Mouse (Mus musculus) forebrain, embryonic 11.5 days (tissue): Measurements from ENCODE around the gene Hydin. TPM values are rescaled to one million over a fixed set of nuclear protein-coding genes. Genes with fewer than 3 reads are reported as not detected.
"Not testable (repeated sequence)": the region's sequence is repeated elsewhere in the genome, so short reads cannot be mapped to it uniquely, and the experiment has no call there.

Experiments used
- ATAC-seq: fragments of 200-750 bp; cut with Nextera tagmentation; replicated peaks from 2 replicates; pipeline ENCODE4 v1.8.0; 2017; ENCODE audit warnings: moderate TSS enrichment; ENCODE audit not compliant: low FRiP score
- DNase-seq: peaks from one replicate; pipeline ENCODE4 v3.0.0-alpha.2; 2017; ENCODE audit warnings: low spot score
- H3K27ac ChIP-seq: fragments of 300-500 bp; sonication (generic); 2 replicates; pipeline ENCODE4 v1.5.1; 2014; ENCODE audit warnings: low read depth, low read length
- H3K27me3 ChIP-seq: fragments of 300-500 bp; sonication (generic); 2 replicates; pipeline ENCODE4 v1.6.1; 2014; ENCODE audit warnings: mild to moderate bottlenecking, low read length, mixed read lengths; ENCODE audit not compliant: control insufficient read depth, insufficient read depth
- H3K36me3 ChIP-seq: fragments of 300-500 bp; sonication (generic); 2 replicates; pipeline ENCODE4 v1.6.1; 2014; ENCODE audit warnings: mild to moderate bottlenecking, low read length, moderate library complexity, mixed read lengths; ENCODE audit not compliant: control insufficient read depth, insufficient read depth
- H3K4me1 ChIP-seq: fragments of 300-500 bp; sonication (generic); replicated peaks from 2 replicates; pipeline ENCODE4 v1.6.1; 2014; ENCODE audit warnings: low read length, mixed read lengths; ENCODE audit not compliant: control insufficient read depth, insufficient read depth
- H3K4me2 ChIP-seq: fragments of 300-500 bp; sonication (generic); 2 replicates; pipeline ENCODE4 v1.6.1; 2014; ENCODE audit warnings: low read depth, mild to moderate bottlenecking, low read length, moderate library complexity, mixed read lengths; ENCODE audit not compliant: severe bottlenecking
- H3K4me3 ChIP-seq: fragments of 300-500 bp; sonication (generic); 2 replicates; pipeline ENCODE4 v1.5.1; 2014; ENCODE audit warnings: low read depth, low read length
- H3K9ac ChIP-seq: fragments of 300-500 bp; sonication (generic); 2 replicates; pipeline ENCODE4 v1.6.1; 2014; ENCODE audit warnings: low read length
- H3K9me3 ChIP-seq: fragments of 300-500 bp; sonication (generic); 2 replicates; pipeline ENCODE4 v1.6.1; 2016; ENCODE audit warnings: low read length, mixed read lengths; ENCODE audit not compliant: control insufficient read depth
- WGBS: fragments of 180-500 bp; shearing (Covaris S2); extraction: QIAGEN DNeasy Blood & Tissue Kit; methylation state at CpG from one replicate; pipeline ENCODE4 v1.1.7; 2014; 5-methylcytosine and 5-hydroxymethylcytosine counted together
- polyA plus RNA-seq: library from polyadenylated mRNA; unstranded; fragments of >200 nt; fragmentation: Nextera tagmentation; extraction: Ambion mirVana; gene quantifications from 2 replicates; pipeline ENCODE4 v1.2.1, GENCODE M21; 2014

The Hydin gene
- polyA plus RNA-seq, 1 experiment from 2014 or later = 0.15 TPM

GRCm38 (mm10) chr8:110315826-110316225 lies 49.0 kb downstream of the Hydin start:
- H3K27me3 ChIP-seq = no peaks in the 10 kb centered on the region
- DNase-seq (no peak), ATAC-seq (no peak)
- H3K4me2 ChIP-seq = no peak overlapping the region
- H3K4me3 ChIP-seq = no peak overlapping the region
- WGBS = 74% methylated on average over 7 of the region's 7 CpGs
- H3K4me1 ChIP-seq = no peaks in the 10 kb centered on the region; the same call in 1 of the 2 replicates
- no peaks in the 10 kb centered on the region for H3K9me3 ChIP-seq
- no peak overlapping the region for H3K27ac ChIP-seq
- no peaks in the 10 kb centered on the region for H3K36me3 ChIP-seq
- H3K9ac ChIP-seq = no peak overlapping the region

- 79% methylated on average over 4 of the region's 4 CpGs for WGBS
Measured at GRCm38 (mm10) chr8:110319586-110319985, 52.8 kb downstream of the Hydin start.

GRCm38 (mm10) chr8:110321446-110321845 lies 54.7 kb downstream of the Hydin start:
- Histone ChIP-seq H3K4me2 (no peak overlapping the region), H3K36me3 (no peaks in the 10 kb centered on the region), H3K27ac (no peak overlapping the region), H3K9me3 (no peaks in the 10 kb centered on the region), H3K27me3 (no peaks in the 10 kb centered on the region), H3K4me1 (no peaks in the 10 kb centered on the region; the same call in 1 of the 2 replicates), H3K9ac (no peak overlapping the region), H3K4me3 (no peak overlapping the region)
- no peak for ATAC-seq
- DNase-seq = no peak
- WGBS = 85% methylated on average over 2 of the region's 2 CpGs

More at GRCm38 (mm10) chr8:110319586-110319985, 52.8 kb downstream of the Hydin start:
- DNase-seq = no peak
- Histone ChIP-seq H3K4me1 (no peaks in the 10 kb centered on the region; the same call in 1 of the 2 replicates), H3K9me3 (no peaks in the 10 kb centered on the region), H3K27ac (no peak overlapping the region), H3K36me3 (no peaks in the 10 kb centered on the region), H3K9ac (no peak overlapping the region), H3K4me2 (no peak overlapping the region), H3K4me3 (no peak overlapping the region), H3K27me3 (no peaks in the 10 kb centered on the region)
- ATAC-seq = no peak

GRCm38 (mm10) chr8:110323981-110324574 lies 57.3 kb downstream of the Hydin start:
- DNase-seq = no peak
- no peak overlapping the region for H3K27ac ChIP-seq
- WGBS = 87% methylated on average over 10 of the region's 10 CpGs

GRCm38 (mm10) chr8:110327120-110327519 lies 60.3 kb downstream of the Hydin start:
- H3K27ac ChIP-seq, H3K4me1 ChIP-seq, H3K4me2 ChIP-seq, H3K4me3 ChIP-seq, H3K36me3 ChIP-seq, H3K9ac ChIP-seq, DNase-seq, H3K27me3 ChIP-seq, ATAC-seq, H3K9me3 ChIP-seq: not testable (repeated sequence)

More at GRCm38 (mm10) chr8:110323981-110324574, 57.3 kb downstream of the Hydin start:
- no peak for ATAC-seq
- Histone ChIP-seq H3K4me1 (no peaks in the 10 kb centered on the region), H3K4me3 (no peak overlapping the region), H3K4me2 (no peak overlapping the region), H3K36me3 (no peaks in the 10 kb centered on the region), H3K9ac (no peak overlapping the region), H3K27me3 (no peaks in the 10 kb centered on the region), H3K9me3 (no peaks in the 10 kb centered on the region)

GRCm38 (mm10) chr8:110333376-110333775 lies 66.6 kb downstream of the Hydin start:
- no peak overlapping the region for H3K9ac ChIP-seq
- H3K27ac ChIP-seq = no peak overlapping the region
- no peaks in the 10 kb centered on the region for H3K9me3 ChIP-seq
- no peak for ATAC-seq
- no peak overlapping the region for H3K4me2 ChIP-seq
- H3K27me3 ChIP-seq = no peaks in the 10 kb centered on the region
- DNase-seq = no peak
- H3K36me3 ChIP-seq = no peaks in the 10 kb centered on the region
- H3K4me1 ChIP-seq = no peaks in the 10 kb centered on the region
- 75% methylated on average over 7 of the region's 7 CpGs for WGBS
- no peak overlapping the region for H3K4me3 ChIP-seq

- no peaks in the 10 kb centered on the region for H3K36me3 ChIP-seq
- H3K4me2 ChIP-seq = no peak overlapping the region
- no peak overlapping the region for H3K27ac ChIP-seq
- no peak overlapping the region for H3K9ac ChIP-seq
- DNase-seq (no peak), ATAC-seq (no peak)
- H3K27me3 ChIP-seq = no peaks in the 10 kb centered on the region
- H3K9me3 ChIP-seq = no peaks in the 10 kb centered on the region
- H3K4me3 ChIP-seq = no peak overlapping the region
- 89% methylated on average over 2 of the region's 2 CpGs for WGBS
- no peaks in the 10 kb centered on the region for H3K4me1 ChIP-seq
Measured at GRCm38 (mm10) chr8:110339447-110339846, 72.7 kb downstream of the Hydin start.

- Histone ChIP-seq H3K36me3 (no peaks in the 10 kb centered on the region), H3K4me2 (no peak overlapping the region), H3K27ac (no peak overlapping the region), H3K4me3 (no peak overlapping the region), H3K4me1 (no peaks in the 10 kb centered on the region), H3K27me3 (no peaks in the 10 kb centered on the region), H3K9ac (no peak overlapping the region), H3K9me3 (no peaks in the 10 kb centered on the region)
- no peak for ATAC-seq
- no peak for DNase-seq
- WGBS = 91% methylated on average over 12 of the region's 12 CpGs
Measured at GRCm38 (mm10) chr8:110340090-110340703, 73.4 kb downstream of the Hydin start.
